Mouse (Mus musculus) small intestine, adult 10 weeks (tissue): ENCODE data around the gene Gm8914. TPM values are rescaled to one million over a fixed set of nuclear protein-coding genes. Genes with fewer than 3 reads are reported as not detected.

Source experiments
- polyA plus RNA-seq: library from polyadenylated mRNA; stranded (reverse); fragments of 350-450 nt; fragmentation: Illumina TruSeq; extraction: RNeasy Lipid Tissue Mini Kit (QIAGEN cat#74804); gene quantifications from one replicate; pipeline ENCODE4 v1.2.3, GENCODE M21; 2014; ENCODE audit warnings: low replicate concordance

The Gm8914 gene
- not detected for polyA plus RNA-seq

GRCm38 (mm10) chrX:91479826-91480225, at the start of gene Gm8914:
TSS of gene Gm8914 (plus strand) at chrX:91480126.

Other genes starting within 250 kb of the Gm8914 start
- gene Mageb2, start 148.4 kb upstream of the Gm8914 start, polyA plus RNA-seq = not detected
- gene Gm5072, start 87.6 kb upstream of the Gm8914 start, polyA plus RNA-seq = not detected
- not detected for gene 1700084M14Rik, start 95.8 kb downstream of the Gm8914 start, polyA plus RNA-seq
- gene Gm14781, start 152.1 kb downstream of the Gm8914 start, polyA plus RNA-seq = not detected